Mouse (Mus musculus): ENCODE measurements around the gene Rcn3.

Gene Rcn3

DNA sequence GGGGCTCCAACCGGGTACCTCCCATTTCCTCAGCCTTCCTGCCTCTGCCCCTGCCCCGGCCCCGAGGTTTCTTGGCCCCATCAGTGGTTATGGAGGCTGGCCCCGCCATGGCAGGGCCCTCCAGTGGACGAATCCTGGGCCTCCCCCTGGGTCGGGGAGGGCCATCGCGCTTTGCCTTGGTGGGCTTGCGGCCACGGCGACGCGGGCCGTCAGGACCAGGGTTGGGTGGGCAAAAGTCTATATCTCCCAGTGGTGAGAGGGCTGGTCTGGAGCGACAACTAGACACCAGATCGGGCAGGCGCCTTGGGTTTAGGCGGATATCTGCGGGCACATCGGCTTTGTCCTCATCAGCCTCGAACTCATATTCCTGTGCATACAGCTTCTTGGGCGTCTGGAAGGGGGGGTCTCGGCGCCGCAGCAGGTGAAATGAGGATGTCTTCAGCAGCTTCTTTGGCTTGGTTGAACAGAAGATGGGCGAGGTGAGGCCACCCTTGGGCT, 45.1 kb downstream of the Rcn3 start:
- DNase-seq: no peak

DNA sequence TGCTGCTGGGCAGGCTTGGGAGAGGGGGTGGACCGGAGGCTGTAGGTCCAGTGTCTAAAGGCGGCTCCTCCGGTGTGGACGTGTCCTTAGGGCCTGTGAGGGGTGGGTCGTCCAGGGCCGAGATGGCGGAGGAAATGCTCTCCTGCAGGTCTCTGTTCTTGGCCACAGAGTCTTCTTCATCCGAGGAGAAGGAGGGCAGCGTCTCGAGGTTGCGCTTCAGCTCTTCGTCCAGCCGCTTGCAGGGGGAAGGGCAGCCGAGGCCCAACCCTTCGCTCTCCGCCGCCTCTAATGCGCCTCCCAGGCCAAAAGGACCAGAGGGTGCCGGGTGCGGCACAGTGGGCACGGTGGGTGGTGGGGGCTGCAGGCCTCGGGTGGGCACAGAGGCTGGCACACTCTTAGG, 46.3 kb downstream of the Rcn3 start:
- DNase-seq: no peak

DNA sequence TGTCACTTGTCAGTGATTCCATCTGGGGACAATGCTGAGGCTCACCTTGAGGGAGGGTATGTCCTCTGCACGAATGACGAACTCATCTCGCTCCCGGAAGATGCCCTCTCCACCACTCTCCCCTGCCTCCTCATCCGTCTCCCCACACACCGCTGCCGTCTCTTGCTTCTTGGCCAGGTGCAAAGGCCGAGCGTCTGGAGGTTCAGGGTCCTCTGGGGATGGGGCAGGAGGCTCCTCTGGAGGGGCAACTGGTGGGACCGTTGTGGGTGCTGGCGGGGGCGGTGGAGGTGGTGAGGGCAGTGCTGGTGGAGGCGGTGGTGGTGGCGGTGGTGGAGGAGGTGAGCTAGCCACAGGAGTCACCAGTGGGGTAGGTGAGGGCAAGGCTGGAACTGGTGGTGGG, 48.7 kb downstream of the Rcn3 start:
- no peak for DNase-seq

DNA sequence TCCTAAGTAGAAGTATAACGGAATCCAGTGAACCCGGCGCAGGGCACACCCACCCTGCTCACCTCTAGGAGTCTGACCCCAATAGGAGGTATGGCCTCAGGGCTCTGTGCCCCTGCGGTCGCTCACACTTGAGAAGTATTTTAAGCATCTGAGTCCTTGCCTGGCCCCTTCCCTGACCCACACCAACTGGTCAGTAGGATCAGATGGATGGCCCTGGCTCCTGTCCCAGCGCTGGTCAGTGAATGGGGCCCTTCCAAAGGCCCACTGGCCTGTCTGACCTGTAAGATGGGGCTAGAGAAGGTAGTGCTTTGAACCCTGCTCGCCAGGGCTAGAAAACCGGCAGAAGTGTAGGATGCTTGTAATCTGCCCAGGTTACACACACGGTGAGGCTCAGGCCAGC, 51.2 kb downstream of the Rcn3 start:
- DNase-seq: no peak

DNA sequence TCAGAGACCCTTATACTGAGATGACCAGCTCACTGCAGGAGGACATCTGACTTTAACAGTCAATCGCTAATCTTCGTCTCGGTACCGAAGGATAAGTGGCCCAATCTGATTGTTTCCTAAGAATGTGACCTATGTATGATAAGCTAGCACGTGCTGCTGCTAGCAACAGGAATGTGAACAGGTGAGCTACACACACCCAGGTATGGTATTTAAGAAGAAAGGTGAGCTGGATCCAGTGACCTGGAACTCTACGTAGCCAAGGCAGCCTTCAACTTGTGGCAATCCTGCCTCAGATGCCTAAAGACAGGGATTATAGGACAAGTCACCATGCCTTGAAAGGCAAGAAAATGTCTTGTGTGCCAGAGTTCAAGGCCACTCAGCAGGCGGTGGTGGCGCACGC, 53.6 kb downstream of the Rcn3 start:
- DNase-seq: no peak

DNA sequence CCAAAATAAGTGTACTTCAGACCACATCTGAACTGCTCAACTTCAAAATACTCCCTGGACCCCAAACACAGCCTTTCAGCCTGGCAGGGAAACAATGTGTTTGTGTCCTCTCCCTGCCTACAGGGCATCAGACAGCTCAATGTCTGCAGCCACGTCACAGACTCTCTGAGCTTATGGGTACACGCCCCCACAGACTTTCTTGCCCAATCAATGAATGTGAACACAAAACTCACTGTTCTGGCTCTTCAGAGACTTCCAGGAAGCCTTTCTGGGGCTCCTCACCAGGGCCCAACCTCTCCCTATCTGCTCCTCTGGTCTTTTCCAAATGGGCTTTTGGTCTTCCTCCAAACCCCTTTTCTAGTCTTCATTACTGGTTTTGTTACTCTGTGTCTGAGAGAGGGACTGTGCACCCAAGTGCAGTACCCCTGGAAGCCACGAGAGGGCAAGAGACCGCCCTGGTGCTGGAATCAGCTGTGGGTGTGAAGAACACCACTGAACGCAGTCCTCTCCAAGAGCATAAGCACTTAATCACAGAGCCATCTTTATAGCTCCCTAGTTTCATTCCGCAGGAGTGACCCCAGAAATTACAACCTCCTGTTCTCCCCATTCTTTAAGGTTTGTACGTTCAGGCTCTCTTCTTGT, 54.2 kb downstream of the Rcn3 start:
- DNase-seq: peak; percentile 62

DNA sequence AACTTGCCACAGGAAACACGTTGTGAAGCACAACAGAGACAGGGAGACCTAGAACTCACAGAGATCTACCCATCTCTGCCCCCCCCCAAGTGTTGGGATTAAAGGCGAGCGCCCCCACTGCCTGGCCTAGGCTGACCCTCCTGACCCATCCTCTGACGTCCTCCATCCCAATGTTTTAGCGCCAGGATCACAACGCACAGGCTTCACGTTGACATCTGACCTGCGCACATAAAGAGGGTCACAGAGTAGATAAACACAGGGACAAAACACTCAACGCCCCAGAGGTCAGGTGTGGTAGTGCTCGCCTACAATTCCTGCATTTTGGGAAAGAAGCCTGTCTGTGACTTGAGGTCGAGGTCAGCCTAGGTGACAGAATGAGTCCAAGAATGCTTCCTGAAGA, 55.3 kb downstream of the Rcn3 start:
- DNase-seq: no peak

DNA sequence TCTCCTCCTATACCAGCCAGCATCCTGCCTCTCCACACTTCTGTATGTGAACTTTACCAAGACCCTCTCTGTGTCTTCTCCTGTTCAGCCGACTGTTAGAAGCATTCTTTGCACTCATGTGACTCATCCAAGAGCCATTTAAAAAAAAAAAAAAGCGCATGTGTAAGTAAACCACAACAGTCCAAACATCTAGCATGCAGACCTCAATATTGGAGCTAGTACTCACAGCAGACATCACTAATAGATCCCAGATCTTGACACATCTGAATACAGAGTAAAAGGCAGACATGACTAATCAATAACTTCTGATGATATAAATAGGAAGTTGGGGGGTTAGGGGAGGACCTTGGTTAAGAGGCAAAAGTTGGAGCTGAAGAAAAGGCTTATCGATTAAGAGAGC, 56.4 kb downstream of the Rcn3 start:
- DNase-seq: no peak

DNA sequence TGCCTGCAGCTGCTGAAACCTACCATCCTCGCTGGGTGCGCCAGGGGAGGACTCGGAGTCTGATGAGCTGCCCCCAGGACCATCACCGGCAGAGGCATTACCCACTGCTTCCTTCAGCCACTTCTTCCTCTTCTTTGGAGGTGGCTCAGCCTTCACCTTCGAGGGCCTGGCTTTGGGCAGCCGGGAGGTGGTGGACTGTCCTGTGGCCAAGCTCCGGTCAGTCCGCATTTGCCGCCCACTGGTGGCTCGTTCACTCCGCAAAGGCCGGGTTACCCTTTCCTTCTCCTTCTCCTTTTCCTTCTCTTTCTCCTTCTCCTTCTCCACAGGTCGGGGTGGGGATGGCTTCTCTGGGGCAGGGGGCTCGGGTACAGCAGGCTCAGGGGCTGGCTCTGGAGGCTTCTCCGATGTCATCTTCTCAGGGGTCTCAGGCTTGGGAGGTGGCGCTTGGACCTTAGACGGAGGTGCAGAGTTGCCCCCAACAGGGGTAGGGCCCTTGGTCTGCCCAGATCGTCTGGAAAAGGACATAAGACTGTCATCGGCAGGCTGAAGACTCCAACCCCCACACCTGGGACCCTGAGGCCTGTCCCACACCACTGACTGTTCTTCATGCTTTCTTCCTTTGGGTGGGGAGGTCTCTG, 58.2 kb downstream of the Rcn3 start:
- DNase-seq: no peak
